Mouse (Mus musculus) embryonic facial prominence, embryonic 15.5 days (tissue): Measurements from ENCODE around the gene Mrpl52. TPM values are rescaled to one million over a fixed set of nuclear protein-coding genes. Genes with fewer than 3 reads are reported as not detected.
A peak's percentile ranks its signal among the peaks of the same experiment; 100 is the strongest.

ENCODE experiments used
- ATAC-seq: fragments of 200-750 bp; cut with Nextera tagmentation; 2 replicates; pipeline ENCODE4 v1.8.0; 2017; ENCODE audit warnings: low read depth, moderate TSS enrichment; ENCODE audit not compliant: insufficient number of reproducible peaks, low FRiP score, low TSS enrichment
- H3K27ac ChIP-seq: fragments of 300-500 bp; sonication (generic); replicated peaks from 2 replicates; pipeline ENCODE4 v1.5.1; 2015; ENCODE audit warnings: mild to moderate bottlenecking, inconsistent platforms
- H3K27me3 ChIP-seq: fragments of 300-500 bp; sonication (generic); 2 replicates; pipeline ENCODE4 v1.6.1; 2015; ENCODE audit warnings: inconsistent platforms
- H3K36me3 ChIP-seq: fragments of 300-500 bp; sonication (generic); 2 replicates; pipeline ENCODE4 v1.6.1; 2015; ENCODE audit warnings: mild to moderate bottlenecking, inconsistent platforms
- H3K4me1 ChIP-seq: fragments of 300-500 bp; sonication (generic); 2 replicates; pipeline ENCODE4 v1.6.1; 2015; ENCODE audit warnings: inconsistent platforms
- H3K4me2 ChIP-seq: fragments of 300-500 bp; sonication (generic); replicated peaks from 2 replicates; pipeline ENCODE4 v1.6.1; 2015; ENCODE audit warnings: mild to moderate bottlenecking, inconsistent platforms
- H3K4me3 ChIP-seq: fragments of 300-500 bp; sonication (generic); replicated peaks from 2 replicates; pipeline ENCODE4 v1.5.1; 2015; ENCODE audit warnings: mild to moderate bottlenecking, inconsistent platforms
- H3K9ac ChIP-seq: fragments of 300-500 bp; sonication (generic); 2 replicates; pipeline ENCODE4 v1.6.1; 2015; ENCODE audit warnings: inconsistent platforms
- H3K9me3 ChIP-seq: fragments of 300-500 bp; sonication (generic); replicated peaks from 2 replicates; pipeline ENCODE4 v1.6.1; 2016; ENCODE audit warnings: inconsistent platforms
- WGBS: fragments of 180-500 bp; shearing (Covaris S2); methylation state at CpG from one replicate; pipeline ENCODE4 v1.1.7; 2015; 5-methylcytosine and 5-hydroxymethylcytosine counted together
- polyA plus RNA-seq: library from polyadenylated mRNA; unstranded; fragments of >200 nt; fragmentation: Nextera tagmentation; extraction: Ambion mirVana; gene quantifications from 2 replicates; pipeline ENCODE4 v1.2.1, GENCODE M21; 2015

The Mrpl52 gene
- 228 and 231 TPM in 2 replicates for polyA plus RNA-seq

GRCm38 (mm10) chr14:54426689-54427398 lies at the start of gene Mrpl52:
Gene Mrpl52 (plus strand): TSS chr14:54426909.
- Histone ChIP-seq H3K4me3 (peak within 1 kb of the TSS; percentile 73), H3K36me3 (peaks cover 5% of the 10 kb centered on the region; the same call in 1 of the 2 replicates), H3K9me3 (no peaks in the 10 kb centered on the region), H3K27me3 (no peaks in the 10 kb centered on the region), H3K4me2 (peak within 1 kb of the TSS; percentile 61), H3K9ac (peak within 1 kb of the TSS; percentile 68), H3K4me1 (peaks cover 32% of the 10 kb centered on the region), H3K27ac (peak within 1 kb of the TSS; percentile 88)
- ATAC-seq, result peak; percentile 60
- WGBS, result under 1% methylated on average over 48 of the region's 48 CpGs

GRCm38 (mm10) chr14:54377166-54377565 lies 49.5 kb upstream of the Mrpl52 start:
- Histone ChIP-seq H3K9ac (no peak overlapping the region), H3K4me3 (no peak overlapping the region), H3K4me1 (no peaks in the 10 kb centered on the region), H3K9me3 (no peaks in the 10 kb centered on the region), H3K27me3 (no peaks in the 10 kb centered on the region), H3K36me3 (no peaks in the 10 kb centered on the region; the same call in 1 of the 2 replicates), H3K27ac (no peak overlapping the region), H3K4me2 (no peak overlapping the region)
- WGBS, result 82% methylated on average over 6 of the region's 6 CpGs
- ATAC-seq, result no peak

- Histone ChIP-seq H3K27ac (no peak overlapping the region), H3K4me1 (no peaks in the 10 kb centered on the region), H3K36me3 (no peaks in the 10 kb centered on the region), H3K9ac (no peak overlapping the region), H3K4me2 (no peak overlapping the region), H3K4me3 (no peak overlapping the region), H3K9me3 (no peaks in the 10 kb centered on the region), H3K27me3 (no peaks in the 10 kb centered on the region)
- no peak for ATAC-seq
- 60% methylated on average over 13 of the region's 13 CpGs for WGBS
Observed at GRCm38 (mm10) chr14:54379571-54379970, 47.1 kb upstream of the Mrpl52 start.

- WGBS, result 66% methylated on average over 4 of the region's 4 CpGs
- no peak for ATAC-seq
- Histone ChIP-seq H3K4me2 (no peak overlapping the region), H3K9ac (no peak overlapping the region), H3K4me1 (no peaks in the 10 kb centered on the region), H3K27ac (no peak overlapping the region), H3K36me3 (no peaks in the 10 kb centered on the region), H3K27me3 (no peaks in the 10 kb centered on the region), H3K9me3 (no peaks in the 10 kb centered on the region), H3K4me3 (no peak overlapping the region)
Observed at GRCm38 (mm10) chr14:54380616-54381015, 46.1 kb upstream of the Mrpl52 start.

GRCm38 (mm10) chr14:54381816-54382215 lies 44.9 kb upstream of the Mrpl52 start:
- WGBS, result 65% methylated on average over 10 of the region's 10 CpGs
- Histone ChIP-seq H3K27ac (no peak overlapping the region), H3K36me3 (no peaks in the 10 kb centered on the region)

GRCm38 (mm10) chr14:54382641-54383040 lies 44.1 kb upstream of the Mrpl52 start:
- Histone ChIP-seq H3K4me3 (no peak overlapping the region), H3K9ac (no peak overlapping the region), H3K4me2 (no peak overlapping the region), H3K36me3 (no peaks in the 10 kb centered on the region), H3K4me1 (no peaks in the 10 kb centered on the region), H3K27ac (no peak overlapping the region), H3K27me3 (no peaks in the 10 kb centered on the region), H3K9me3 (no peaks in the 10 kb centered on the region)
- WGBS, result 77% methylated on average over 9 of the region's 9 CpGs
- ATAC-seq, result no peak

More at GRCm38 (mm10) chr14:54381816-54382215, 44.9 kb upstream of the Mrpl52 start:
- no peaks in the 10 kb centered on the region for H3K9me3 ChIP-seq
- no peaks in the 10 kb centered on the region for H3K27me3 ChIP-seq
- no peaks in the 10 kb centered on the region for H3K4me1 ChIP-seq
- H3K4me2 ChIP-seq, result no peak overlapping the region
- H3K4me3 ChIP-seq, result no peak overlapping the region
- no peak for ATAC-seq
- no peak overlapping the region for H3K9ac ChIP-seq

- no peaks in the 10 kb centered on the region for H3K4me1 ChIP-seq
- ATAC-seq, result no peak
- 49% methylated on average over 4 of the region's 4 CpGs for WGBS
Observed at GRCm38 (mm10) chr14:54383355-54383771, 43.3 kb upstream of the Mrpl52 start.

GRCm38 (mm10) chr14:54384396-54384795 lies 42.3 kb upstream of the Mrpl52 start:
- no peak for ATAC-seq
- 85% methylated on average over 8 of the region's 8 CpGs for WGBS
- H3K36me3 ChIP-seq, result no peaks in the 10 kb centered on the region

More at GRCm38 (mm10) chr14:54383355-54383771, 43.3 kb upstream of the Mrpl52 start:
- Histone ChIP-seq H3K9ac (no peak overlapping the region), H3K27me3 (no peaks in the 10 kb centered on the region), H3K4me2 (no peak overlapping the region), H3K9me3 (no peaks in the 10 kb centered on the region), H3K4me3 (no peak overlapping the region), H3K36me3 (no peaks in the 10 kb centered on the region), H3K27ac (no peak overlapping the region)

GRCm38 (mm10) chr14:54385968-54386618 lies 40.6 kb upstream of the Mrpl52 start:
- ATAC-seq, result no peak
- Histone ChIP-seq H3K27me3 (no peaks in the 10 kb centered on the region), H3K4me2 (no peak overlapping the region), H3K36me3 (no peaks in the 10 kb centered on the region), H3K4me1 (no peaks in the 10 kb centered on the region), H3K9me3 (no peaks in the 10 kb centered on the region), H3K27ac (no peak overlapping the region), H3K4me3 (no peak overlapping the region), H3K9ac (no peak overlapping the region)
- 60% methylated on average over 7 of the region's 7 CpGs for WGBS

More at GRCm38 (mm10) chr14:54384396-54384795, 42.3 kb upstream of the Mrpl52 start:
- Histone ChIP-seq H3K9ac (no peak overlapping the region), H3K4me3 (no peak overlapping the region), H3K4me1 (no peaks in the 10 kb centered on the region), H3K27me3 (no peaks in the 10 kb centered on the region), H3K9me3 (no peaks in the 10 kb centered on the region), H3K27ac (no peak overlapping the region), H3K4me2 (no peak overlapping the region)

- no peak overlapping the region for H3K4me2 ChIP-seq
- H3K4me1 ChIP-seq, result no peaks in the 10 kb centered on the region
- no peak overlapping the region for H3K4me3 ChIP-seq
- H3K27ac ChIP-seq, result no peak overlapping the region
- H3K36me3 ChIP-seq, result no peaks in the 10 kb centered on the region
- 80% methylated on average over 6 of the region's 6 CpGs for WGBS
- H3K27me3 ChIP-seq, result no peaks in the 10 kb centered on the region
- no peak for ATAC-seq
- no peak overlapping the region for H3K9ac ChIP-seq
- H3K9me3 ChIP-seq, result no peaks in the 10 kb centered on the region
Observed at GRCm38 (mm10) chr14:54387546-54387945, 39.2 kb upstream of the Mrpl52 start.

- H3K27me3 ChIP-seq, result no peaks in the 10 kb centered on the region
- H3K36me3 ChIP-seq, result no peaks in the 10 kb centered on the region
- H3K9me3 ChIP-seq, result no peaks in the 10 kb centered on the region
- H3K27ac ChIP-seq, result no peak overlapping the region
- H3K4me3 ChIP-seq, result no peak overlapping the region
- H3K4me2 ChIP-seq, result no peak overlapping the region
- H3K9ac ChIP-seq, result no peak overlapping the region
- H3K4me1 ChIP-seq, result no peaks in the 10 kb centered on the region
- no peak for ATAC-seq
- WGBS, result 54% methylated on average over 6 of the region's 6 CpGs
Observed at GRCm38 (mm10) chr14:54390843-54391242, 35.9 kb upstream of the Mrpl52 start.
